Mouse (Mus musculus) stomach, postnatal 0 days (tissue): ENCODE data around the gene Ptgdr2.

Experiments
- CTCF ChIP-seq: IDR thresholded peaks from 2 replicates; pipeline ENCODE4 v1.5.1; 2016; ENCODE audit warnings: antibody characterized with exemption, low read depth, mild to moderate bottlenecking, moderate library complexity
- EP300 ChIP-seq: optimal IDR thresholded peaks from 2 replicates; pipeline ENCODE3; 2016; ENCODE audit warnings: antibody characterized with exemption

DNA sequence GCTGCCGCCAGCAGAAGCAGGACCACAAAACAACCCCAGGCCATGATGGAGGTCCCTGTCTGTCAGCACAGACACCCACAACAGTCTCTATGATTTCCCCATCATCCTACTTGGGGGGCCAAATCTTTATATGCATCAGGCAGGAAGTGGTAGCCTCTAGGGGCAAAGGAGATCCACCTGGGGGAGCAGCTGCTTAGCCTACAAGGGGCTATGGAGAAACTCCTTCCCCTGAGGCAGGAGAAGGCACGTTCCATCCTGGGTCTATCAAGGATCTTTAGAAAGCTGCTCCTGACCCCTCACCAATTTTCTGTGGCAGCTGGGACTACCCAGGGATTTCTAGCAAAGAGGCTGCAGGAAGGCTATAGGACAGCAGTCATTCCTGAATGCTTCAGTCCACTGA is 16.4 kb upstream of the Ptgdr2 start, which contains the start of gene Zp1:
- TF ChIP-seq EP300 (no peak), CTCF (no peak)
